Mouse (Mus musculus): ENCODE data around the gene Fyttd1.

Fyttd1 gene

GRCm38 (mm10) chr16:32945379-32945778 lies 68.1 kb downstream of the Fyttd1 start:
- DNase-seq: no peak

- DNase-seq: no peak
These were observed 70.7 kb downstream of the Fyttd1 start for GRCm38 (mm10) chr16:32948016-32948415.

GRCm38 (mm10) chr16:32948656-32949055 lies 71.4 kb downstream of the Fyttd1 start:
- DNase-seq: no peak

GRCm38 (mm10) chr16:32949281-32949680 lies 72.0 kb downstream of the Fyttd1 start:
- DNase-seq: no peak

- no peak for DNase-seq
These were observed 73.8 kb downstream of the Fyttd1 start for GRCm38 (mm10) chr16:32951074-32951473.

- no peak for DNase-seq
These were observed 76.5 kb downstream of the Fyttd1 start for GRCm38 (mm10) chr16:32953806-32954205.

GRCm38 (mm10) chr16:32954304-32954703 lies 77.0 kb downstream of the Fyttd1 start:
- no peak for DNase-seq

- DNase-seq: no peak
These were observed 79.6 kb downstream of the Fyttd1 start for GRCm38 (mm10) chr16:32956889-32957288.

Measured in cerebellum, adult 8-10 months (tissue).